In genomic region chr4:34613571-34614145, GRCm38 (mm10) we compare ENCODE assay signal across 8 mouse cellular contexts. TPM values are rescaled to one million over a fixed set of nuclear protein-coding genes. Genes with fewer than 3 reads are reported as not detected.
DNase-seq lines count a peak whose midpoint lies in the region; ATAC-seq and TF ChIP-seq lines count a peak whose summit lies in the region.

No protein-coding gene starts in this region.

- H3K9ac ChIP-seq in forebrain, embryonic 13.5 days: peak overlapping the region; percentile 89
- peak overlapping the region; percentile 86 for H3K9ac ChIP-seq in kidney, embryonic 16.5 days (replicated peaks; ENCODE audit: low read length)

- no peaks in the 10 kb centered on the region for H3K9me3 ChIP-seq in forebrain, embryonic 13.5 days (replicated peaks)
- H3K9me3 ChIP-seq in kidney, embryonic 16.5 days (ENCODE audit: low read length): no peaks in the 10 kb centered on the region

- no peak for DNase-seq in left cerebral cortex, adult 2 months (ENCODE audit: extremely low spot score in 1 of 2, low spot score in 2 of 2)
- DNase-seq in left cerebral cortex, postnatal 25 days (ENCODE audit: low spot score in 2 of 2): no peak
- DNase-seq in lung, postnatal 25 days (ENCODE audit: low spot score): peak; percentile 9
- DNase-seq in T-cell, adult 2 months (ENCODE audit: low spot score): no peak
- DNase-seq in urinary bladder, postnatal 25 days (ENCODE audit: low spot score): no peak

- TF ChIP-seq POLR2A in bone marrow, adult 2 months (IDR thresholded peaks at IDR 0.05; ENCODE audit: borderline replicate concordance, control insufficient read depth, low read depth, low read length): no peak

- H3K27me3 ChIP-seq in forebrain, embryonic 13.5 days: no peaks in the 10 kb centered on the region
- H3K27me3 ChIP-seq in kidney, embryonic 16.5 days (ENCODE audit: insufficient read depth, low read length): no peaks in the 10 kb centered on the region

- 25% methylated on average over 6 of the region's 6 CpGs for WGBS in bone marrow, adult 2 months
- WGBS in forebrain, embryonic 13.5 days: 73% methylated on average over 6 of the region's 6 CpGs
- 41% methylated on average over 6 of the region's 6 CpGs for WGBS in kidney, embryonic 16.5 days

- H3K27ac ChIP-seq in left cerebral cortex, adult 2 months: peak overlapping the region; percentile 98; the same call in 1 of the 2 replicates
- H3K27ac ChIP-seq in bone marrow, adult 2 months (ENCODE audit: control insufficient read depth, insufficient read depth, low read depth, low read length, poor library complexity): no peak overlapping the region
- no peak overlapping the region for H3K27ac ChIP-seq in forebrain, embryonic 13.5 days
- H3K27ac ChIP-seq in kidney, embryonic 16.5 days (ENCODE audit: low read length): peak overlapping the region; percentile 24; the same call in 1 of the 2 replicates

- peak overlapping the region; percentile 64 for H3K4me3 ChIP-seq in left cerebral cortex, adult 2 months
- H3K4me3 ChIP-seq in bone marrow, adult 2 months (replicated peaks; ENCODE audit: control insufficient read depth, low read depth, low read length): peak overlapping the region; percentile 35
- peak overlapping the region; percentile 84 for H3K4me3 ChIP-seq in forebrain, embryonic 13.5 days
- H3K4me3 ChIP-seq in kidney, embryonic 16.5 days (ENCODE audit: low read length): peak overlapping the region; percentile 77

- TF ChIP-seq CTCF in left cerebral cortex, adult 2 months (IDR thresholded peaks at IDR 0.05): no peak
- TF ChIP-seq CTCF in bone marrow, adult 2 months (IDR thresholded peaks at IDR 0.05; ENCODE audit: control insufficient read depth, insufficient read depth, low read length): no peak

- peaks cover 3% of the 10 kb centered on the region; the same call in 1 of the 2 replicates for H3K4me1 ChIP-seq in bone marrow, adult 2 months (ENCODE audit: control insufficient read depth, insufficient read depth, low read length)
- peaks cover 26% of the 10 kb centered on the region for H3K4me1 ChIP-seq in forebrain, embryonic 13.5 days
- peaks cover 24% of the 10 kb centered on the region for H3K4me1 ChIP-seq in kidney, embryonic 16.5 days (ENCODE audit: insufficient read depth, low read length)

- H3K36me3 ChIP-seq in forebrain, embryonic 13.5 days (ENCODE audit: poor library complexity, severe bottlenecking): peaks cover 4% of the 10 kb centered on the region
- peaks cover 4% of the 10 kb centered on the region; the same call in 1 of the 2 replicates for H3K36me3 ChIP-seq in kidney, embryonic 16.5 days (ENCODE audit: insufficient read depth, low read length)

- peak overlapping the region; percentile 94 for H3K4me2 ChIP-seq in forebrain, embryonic 13.5 days
- peak overlapping the region; percentile 75 for H3K4me2 ChIP-seq in kidney, embryonic 16.5 days (replicated peaks; ENCODE audit: low read depth, low read length)

- no peak for ATAC-seq in forebrain, embryonic 13.5 days
- ATAC-seq in kidney, embryonic 16.5 days (ENCODE audit: low FRiP score, low TSS enrichment): no peak

- intact Hi-C loops in left cerebral cortex, adult 2 months (cut with DNase I): loop anchor here (2.0 kb wide), 1 partner anchor 73 kb away; the partner anchor contains the start of gene Slc35a1
- intact Hi-C loops in left cerebral cortex, postnatal 25 days (cut with DNase I): loop anchor here (2.0 kb wide), 1 partner anchor 63 kb away; the partner anchor contains the start of gene Akirin2

RNA-seq across cellular contexts. Expression of gene Orc3, which starts 1.1 kb away (rescaled TPM):
- 10 to 100 TPM; 41.6 to 42.4 TPM for total RNA-seq in left cerebral cortex, adult 2 months (2021)
- total RNA-seq in left cerebral cortex, postnatal 25 days (2021): 10 to 100 TPM; 38.5 TPM
- polyA plus RNA-seq in bone marrow, adult 2 months (2011; ENCODE audit: insufficient read depth, insufficient read length, low replicate concordance, missing spikeins): 14.3 and 29.1 TPM in 2 replicates
- 91.7 and 97.2 TPM in 2 replicates for polyA plus RNA-seq in forebrain, embryonic 13.5 days (2015; fragmentation: Nextera tagmentation; extraction: Ambion mirVana)
- 90.7 and 91.0 TPM in 2 replicates for polyA plus RNA-seq in kidney, embryonic 16.5 days (2015; fragmentation: Nextera tagmentation; extraction: Ambion mirVana)

RNA-seq across cellular contexts. Expression of gene Rars2, which starts 1.1 kb away (rescaled TPM):
- total RNA-seq in left cerebral cortex, adult 2 months (2021): 10 to 100 TPM; 21.3 to 27.7 TPM
- 10 to 100 TPM; 27.5 to 32.4 TPM for total RNA-seq in left cerebral cortex, postnatal 25 days (2021)
- 10.5 TPM in 2 replicates for polyA plus RNA-seq in bone marrow, adult 2 months (2011; ENCODE audit: insufficient read depth, insufficient read length, low replicate concordance, missing spikeins)
- 68.7 TPM in 2 replicates for polyA plus RNA-seq in forebrain, embryonic 13.5 days (2015; fragmentation: Nextera tagmentation; extraction: Ambion mirVana)
- polyA plus RNA-seq in kidney, embryonic 16.5 days (2015; fragmentation: Nextera tagmentation; extraction: Ambion mirVana): 74.3 and 75.2 TPM in 2 replicates

Comparison
In these comparisons a context has a peak if more than half of its experiments do, and no peak if none do; other contexts are left out.
1. H3K27ac ChIP-seq: peak in left cerebral cortex, adult 2 months (single experiment) and kidney, embryonic 16.5 days (single experiment); none in bone marrow, adult 2 months (single experiment) and forebrain, embryonic 13.5 days (single experiment).
2. Peak in every context shown above with its lines, with median percentiles within 50 percentile points of each other: H3K4me3 ChIP-seq.